Mouse (Mus musculus) MEL (cell line): ENCODE data around the gene Grid1. TPM values are rescaled to one million over a fixed set of nuclear protein-coding genes. Genes with fewer than 3 reads are reported as not detected.

ENCODE experiments used
- DNase-seq: peaks from one replicate; pipeline ENCODE4 v3.0.0; 2011; ENCODE audit warnings: low read depth, low spot score
- H3K27ac ChIP-seq: 2 replicates; pipeline ENCODE4 v1.5.1; 2012; ENCODE audit warnings: low read depth, mild to moderate bottlenecking, control low read depth, low read length, moderate library complexity; ENCODE audit not compliant: control insufficient read depth
- H3K27me3 ChIP-seq, 2 experiments: fragments of 150-350 bp in 1 of 2; sonication (generic) in 1 of 2; 2 replicates each; pipeline ENCODE4 v1.6.1; 2012; ENCODE audit warnings: low read length in 2 of 2, mild to moderate bottlenecking in 2 of 2, improper control_type of control experiment in 1 of 2, moderate library complexity in 1 of 2; ENCODE audit not compliant: insufficient read depth in 2 of 2, control insufficient read depth in 1 of 2
- H3K36me3 ChIP-seq, 2 experiments: 2 replicates each; pipeline ENCODE4 v1.6.1; 2012 to 2014; ENCODE audit warnings: low read length in 2 of 2, improper control_type of control experiment in 1 of 2, inconsistent platforms in 1 of 2, mild to moderate bottlenecking in 1 of 2; ENCODE audit not compliant: insufficient read depth in 2 of 2, control insufficient read depth in 1 of 2
- H3K4me1 ChIP-seq, 2 experiments: fragments of 150-350 bp in 1 of 2; sonication (generic) in 1 of 2; 2 replicates each; pipeline ENCODE4 v1.6.1; 2012; ENCODE audit warnings: low read length in 2 of 2, improper control_type of control experiment in 1 of 2, mild to moderate bottlenecking in 1 of 2; ENCODE audit not compliant: insufficient read depth in 2 of 2, control insufficient read depth in 1 of 2
- H3K4me3 ChIP-seq, 2 experiments: fragments of 150-350 bp in 1 of 2; sonication (generic) in 1 of 2; 2 replicates each; pipeline ENCODE4 v1.5.1; 2012; ENCODE audit warnings: low read depth in 2 of 2, low read length in 2 of 2, mild to moderate bottlenecking in 2 of 2, moderate library complexity in 2 of 2, control low read depth in 1 of 2, improper control_type of control experiment in 1 of 2; ENCODE audit not compliant: control insufficient read depth in 1 of 2, insufficient read depth in 1 of 2
- H3K79me2 ChIP-seq: 2 replicates; pipeline ENCODE4 v1.6.1; 2012; ENCODE audit warnings: mild to moderate bottlenecking, low read length, moderate library complexity; ENCODE audit not compliant: control insufficient read depth, poor library complexity, insufficient read depth
- H3K9ac ChIP-seq: 2 replicates; pipeline ENCODE4 v1.6.1; 2012; ENCODE audit warnings: low read depth, mild to moderate bottlenecking, control low read depth, low read length, moderate library complexity; ENCODE audit not compliant: control insufficient read depth, poor library complexity, severe bottlenecking
- H3K9me3 ChIP-seq: fragments of 150-350 bp; sonication (generic); replicated peaks from 2 replicates; pipeline ENCODE4 v1.6.1; 2012; ENCODE audit warnings: mild to moderate bottlenecking, low read length, improper control_type of control experiment, moderate library complexity; ENCODE audit not compliant: insufficient read depth
- BHLHE40 ChIP-seq: IDR thresholded peaks from 2 replicates; pipeline ENCODE4 v1.6.1; 2012; ENCODE audit warnings: low read depth, mild to moderate bottlenecking, inconsistent platforms, low read length, improper control_type of control experiment, borderline replicate concordance
- CHD1 ChIP-seq: IDR thresholded peaks from 2 replicates; pipeline ENCODE4 v1.6.1; 2012; ENCODE audit warnings: low read depth, mild to moderate bottlenecking, inconsistent platforms, low read length, improper control_type of control experiment
- CHD2 ChIP-seq: IDR thresholded peaks from 2 replicates; pipeline ENCODE4 v1.6.1; 2011; ENCODE audit warnings: low read length, improper control_type of control experiment
- CTCF ChIP-seq, 3 experiments: IDR thresholded peaks in 2 of 3; conservative IDR thresholded peaks in 1 of 3; 2 replicates each; pipeline ENCODE4 v1.5.1; 2011 to 2012; ENCODE audit warnings: low read length in 3 of 3, low read depth in 2 of 3, mild to moderate bottlenecking in 2 of 3, improper control_type of control experiment in 1 of 3, inconsistent platforms in 1 of 3, mixed read lengths in 1 of 3, moderate library complexity in 1 of 3; ENCODE audit not compliant: control insufficient read depth in 1 of 3, insufficient read depth in 1 of 3, poor library complexity in 1 of 3, severe bottlenecking in 1 of 3
- E2F4 ChIP-seq: IDR thresholded peaks from 2 replicates; pipeline ENCODE4 v1.6.1; 2011; ENCODE audit warnings: low read depth, low read length, improper control_type of control experiment, borderline replicate concordance
- EP300 ChIP-seq, 2 experiments: IDR thresholded peaks; 2 replicates each; pipeline ENCODE4 v1.6.1; 2011; ENCODE audit warnings: improper control_type of control experiment in 2 of 2, low read length in 2 of 2, low read depth in 1 of 2, mild to moderate bottlenecking in 1 of 2
- ETS1 ChIP-seq: IDR thresholded peaks from 2 replicates; pipeline ENCODE4 v1.6.1; 2012; ENCODE audit warnings: low read depth, mild to moderate bottlenecking, inconsistent platforms, low read length, improper control_type of control experiment, moderate library complexity
- GATA1 ChIP-seq: IDR thresholded peaks from 2 replicates; pipeline ENCODE4 v1.6.1; 2011; ENCODE audit warnings: low read depth, low read length, improper control_type of control experiment
- JUND ChIP-seq: IDR thresholded peaks from 2 replicates; pipeline ENCODE4 v1.6.1; 2011; ENCODE audit warnings: low read depth, mild to moderate bottlenecking, improper control_type of control experiment, low read length
- MAFK ChIP-seq: IDR thresholded peaks from 2 replicates; pipeline ENCODE4 v1.6.1; 2011; ENCODE audit warnings: low read depth, mild to moderate bottlenecking, low read length, improper control_type of control experiment, borderline replicate concordance
- MXI1 ChIP-seq: IDR thresholded peaks from 2 replicates; pipeline ENCODE4 v1.6.1; 2011; ENCODE audit warnings: mild to moderate bottlenecking, low read depth, low read length, improper control_type of control experiment
- MYB ChIP-seq: IDR thresholded peaks from 2 replicates; pipeline ENCODE4 v1.6.1; 2011; ENCODE audit warnings: mild to moderate bottlenecking, low read depth, low read length, improper control_type of control experiment
- MYC ChIP-seq: IDR thresholded peaks from 2 replicates; pipeline ENCODE4 v1.6.1; 2011; ENCODE audit warnings: low read depth, mild to moderate bottlenecking, low read length, improper control_type of control experiment, moderate library complexity
- NRF1 ChIP-seq: IDR thresholded peaks from 2 replicates; pipeline ENCODE4 v1.6.1; 2014; ENCODE audit warnings: low read depth, mild to moderate bottlenecking, inconsistent platforms, low read length, improper control_type of control experiment, moderate library complexity; ENCODE audit not compliant: poor library complexity, insufficient read depth, severe bottlenecking
- POLR2A ChIP-seq, 2 experiments: IDR thresholded peaks; 2 replicates each; pipeline ENCODE4 v1.6.1; 2011 to 2012; ENCODE audit warnings: low read length in 2 of 2, mild to moderate bottlenecking in 2 of 2, control low read depth in 1 of 2, improper control_type of control experiment in 1 of 2, low read depth in 1 of 2, moderate library complexity in 1 of 2; ENCODE audit not compliant: control insufficient read depth in 1 of 2, insufficient read depth in 1 of 2, poor library complexity in 1 of 2
- POLR2AphosphoS2 ChIP-seq: IDR thresholded peaks from 2 replicates; pipeline ENCODE4 v1.6.1; 2011; ENCODE audit warnings: low read length, improper control_type of control experiment
- POLR2AphosphoS5 ChIP-seq: IDR thresholded peaks from 2 replicates; pipeline ENCODE4 v1.6.1; 2012; ENCODE audit warnings: low read depth, borderline replicate concordance, mild to moderate bottlenecking, inconsistent platforms, low read length, moderate library complexity, mixed read lengths
- SIN3A ChIP-seq: IDR thresholded peaks from 2 replicates; pipeline ENCODE4 v1.6.1; 2012; ENCODE audit warnings: low read length, improper control_type of control experiment, inconsistent platforms
- TAL1 ChIP-seq: IDR thresholded peaks from 2 replicates; pipeline ENCODE4 v1.6.1; 2012; ENCODE audit warnings: mild to moderate bottlenecking, inconsistent platforms, low read length, moderate library complexity, mixed read lengths
- TCF12 ChIP-seq: IDR thresholded peaks from 2 replicates; pipeline ENCODE4 v1.6.1; 2014; ENCODE audit warnings: low read depth, mild to moderate bottlenecking, inconsistent platforms, low read length, improper control_type of control experiment, moderate library complexity
- UBTF ChIP-seq: IDR thresholded peaks from 2 replicates; pipeline ENCODE4 v1.6.1; 2012; ENCODE audit warnings: low read depth, mild to moderate bottlenecking, inconsistent platforms, low read length, improper control_type of control experiment, moderate library complexity, borderline replicate concordance; ENCODE audit not compliant: insufficient read depth
- USF2 ChIP-seq, 2 experiments: IDR thresholded peaks; 2 replicates each; pipeline ENCODE4 v1.6.1; 2011 to 2012; ENCODE audit warnings: improper control_type of control experiment in 2 of 2, low read length in 2 of 2, borderline replicate concordance in 1 of 2, inconsistent platforms in 1 of 2, low read depth in 1 of 2, mild to moderate bottlenecking in 1 of 2; ENCODE audit not compliant: insufficient read depth in 1 of 2
- ZC3H11A ChIP-seq: IDR thresholded peaks from 2 replicates; pipeline ENCODE4 v1.6.1; 2012; ENCODE audit warnings: low read depth, mild to moderate bottlenecking, inconsistent platforms, low read length, improper control_type of control experiment
- ZKSCAN1 ChIP-seq: IDR thresholded peaks from 2 replicates; pipeline ENCODE4 v1.6.1; 2012; ENCODE audit warnings: low read depth, mild to moderate bottlenecking, inconsistent platforms, low read length, improper control_type of control experiment, moderate library complexity
- polyA plus RNA-seq, 2 experiments: library from polyadenylated mRNA; stranded (reverse) in 1 of 2; unstranded in 1 of 2; fragments of >175 nt in 1 of 2; fragments of >200 nt in 1 of 2; gene quantifications; 2 replicates each; pipeline versions ENCODE4 v1.2.1 to v1.2.4; 2012; ENCODE audit warnings: low replicate concordance in 2 of 2, low read depth in 1 of 2; ENCODE audit not compliant: insufficient read length in 2 of 2, insufficient read depth in 1 of 2, missing spikeins in 1 of 2
- total RNA-seq: library from RNA; depleted of rRNA; stranded (reverse); fragments of 300-350 nt; gene quantifications from 2 replicates; pipeline ENCODE4 v1.2.3, GENCODE M21; 2012

Grid1 gene
- total and polyA plus RNA-seq, 3 experiments: not detected

DNA sequence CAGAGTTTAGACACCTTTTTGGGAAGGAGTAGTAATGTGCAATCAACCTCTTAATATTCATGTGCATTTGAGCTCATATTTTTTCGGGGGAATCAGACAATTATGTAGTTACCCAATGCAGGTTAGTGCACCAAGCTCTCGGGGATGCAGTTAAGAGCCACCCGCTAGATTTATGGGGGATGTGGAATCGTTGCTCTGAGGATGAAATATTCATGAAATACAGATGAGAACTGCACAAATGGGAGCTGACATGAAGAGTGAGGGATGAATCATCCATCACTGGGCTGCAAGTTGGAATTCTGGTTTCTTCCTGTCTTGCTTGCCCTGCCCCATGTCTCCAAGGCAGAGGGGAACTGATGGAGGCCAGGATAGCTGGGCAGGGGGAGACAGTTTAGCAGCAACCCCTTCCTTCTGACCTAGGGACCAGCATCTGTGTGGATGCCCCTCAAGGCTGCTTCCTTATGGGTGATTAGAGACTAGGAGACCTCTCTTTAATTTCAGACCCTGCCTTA, 753.1 kb downstream of the Grid1 start:
- H3K9ac ChIP-seq: no peak overlapping the region
- H3K79me2 ChIP-seq: no peaks in the 10 kb centered on the region
- H3K4me1 ChIP-seq: no peaks in the 10 kb centered on the region
- H3K27me3 ChIP-seq: no peaks in the 10 kb centered on the region
- H3K9me3 ChIP-seq: no peaks in the 10 kb centered on the region
- no peak for DNase-seq
- no peaks in the 10 kb centered on the region for H3K36me3 ChIP-seq
- H3K27ac ChIP-seq: no peak overlapping the region
- H3K4me3 ChIP-seq: no peak overlapping the region
- TF ChIP-seq SIN3A (no peak), CHD2 (no peak), JUND (no peak), NRF1 (no peak), MAFK (no peak), USF2 (IDR thresholded peaks at IDR 0.05; ENCODE audit: borderline replicate concordance in 1 of 2, insufficient read depth in 1 of 2, low read depth in 1 of 2, low read length in 2 of 2) (no peak), E2F4 (no peak), UBTF (no peak), EP300 (IDR thresholded peaks at IDR 0.05; ENCODE audit: low read depth in 1 of 2, low read length in 2 of 2) (no peak), ZC3H11A (no peak), TAL1 (no peak), MXI1 (no peak), POLR2AphosphoS5 (no peak), CTCF (IDR thresholded peaks at IDR 0.05 in 2 of 3, conservative IDR thresholded peaks at IDR 0.05 in 1 of 3; ENCODE audit: control insufficient read depth in 1 of 3, insufficient read depth in 1 of 3, low read depth in 2 of 3, low read length in 3 of 3, poor library complexity in 1 of 3, severe bottlenecking in 1 of 3) (no peak), ETS1 (no peak), GATA1 (no peak), CHD1 (no peak), ZKSCAN1 (no peak), POLR2AphosphoS2 (no peak), MYC (no peak)

DNA sequence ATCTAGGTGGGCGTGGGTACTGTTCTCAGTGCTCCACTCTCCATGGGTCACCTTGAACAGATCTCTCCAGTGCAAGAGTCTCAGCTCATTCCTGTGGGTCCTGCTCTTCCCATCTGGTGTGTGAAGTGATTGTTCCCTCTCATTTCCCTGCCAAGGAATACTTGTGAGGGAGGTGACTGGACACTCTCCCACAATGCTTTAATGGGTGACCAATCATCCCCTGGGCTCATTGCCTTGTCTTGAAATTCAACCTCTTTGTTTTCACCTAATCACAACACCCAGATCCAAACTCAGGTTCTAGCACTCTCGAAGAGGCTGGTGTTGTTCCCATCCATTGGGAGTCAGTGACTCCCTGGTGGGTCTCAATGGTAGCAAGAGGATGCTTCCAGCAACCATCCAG, 754.6 kb downstream of the Grid1 start:
- no peaks in the 10 kb centered on the region for H3K4me1 ChIP-seq
- H3K79me2 ChIP-seq: no peaks in the 10 kb centered on the region
- no peak overlapping the region for H3K9ac ChIP-seq
- no peak for DNase-seq
- H3K36me3 ChIP-seq: no peaks in the 10 kb centered on the region
- no peak for TF ChIP-seq MYB
- no peak for TF ChIP-seq TCF12
- no peak for TF ChIP-seq MYC
- no peak for TF ChIP-seq SIN3A
- TF ChIP-seq EP300 (IDR thresholded peaks at IDR 0.05; ENCODE audit: low read depth in 1 of 2, low read length in 2 of 2): no peak
- no peak for TF ChIP-seq POLR2AphosphoS2
- no peak for TF ChIP-seq BHLHE40
- TF ChIP-seq POLR2A (IDR thresholded peaks at IDR 0.05; ENCODE audit: control insufficient read depth in 1 of 2, insufficient read depth in 1 of 2, low read depth in 1 of 2, low read length in 2 of 2, poor library complexity in 1 of 2): no peak
- TF ChIP-seq, all 39 proteins: peak for 0
- H3K27me3 ChIP-seq: no peaks in the 10 kb centered on the region
- H3K27ac ChIP-seq: no peak overlapping the region
- H3K4me3 ChIP-seq: no peak overlapping the region
- no peaks in the 10 kb centered on the region for H3K9me3 ChIP-seq
